Mouse (Mus musculus): ENCODE results near the gene Mrc2. TPM values are rescaled to one million over a fixed set of nuclear protein-coding genes. Genes with fewer than 3 reads are reported as not detected.

The Mrc2 gene
- total RNA-seq, 2 experiments from 2014 or later, result 27.6 to 28.0 TPM

DNA sequence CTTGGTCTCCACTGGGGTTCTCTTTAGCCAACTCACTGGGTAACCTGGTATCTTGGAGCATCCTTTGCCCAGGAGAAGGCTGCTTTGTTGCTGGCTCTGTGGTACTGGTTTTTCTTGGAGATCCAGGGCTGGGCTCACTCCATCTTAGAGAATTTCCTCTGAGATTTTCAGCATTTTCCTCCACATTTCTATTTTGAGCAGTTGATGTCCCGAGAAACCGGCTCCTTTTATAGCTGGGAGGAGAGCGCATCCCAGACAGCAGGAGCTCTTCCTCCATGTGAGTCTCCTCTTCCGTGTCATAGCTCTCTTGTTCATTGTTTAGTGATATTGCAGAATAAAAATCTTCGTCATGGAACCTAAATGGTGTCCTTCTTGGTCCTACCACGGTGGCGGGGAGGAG is 97.8 kb downstream of the Mrc2 start:
- no peak for DNase-seq

Other genes starting within 250 kb of the Mrc2 start
- 1 to 10 TPM in 1 of 2 experiments, under 1 TPM in 1; 0.33 to 1.2 TPM for gene Efcab3, start 229.1 kb upstream of the Mrc2 start, total RNA-seq (2021)
- gene Mettl2, start 166.2 kb upstream of the Mrc2 start, total RNA-seq (2021), result 10 to 100 TPM; 22.6 to 25.6 TPM
- not detected for gene Gm10842, start 145.8 kb upstream of the Mrc2 start, total RNA-seq (2021)
- 10 to 100 TPM; 43.8 to 53.5 TPM for gene Tlk2, start 113.8 kb upstream of the Mrc2 start, total RNA-seq (2021)
- not detected for gene March10, start 164.1 kb downstream of the Mrc2 start, total RNA-seq (2021)